Mouse (Mus musculus) testis, postnatal 14 days (tissue): ENCODE results near the gene Grid1.
A peak's percentile ranks its signal among the peaks of the same experiment; 100 is the strongest.

ENCODE experiments used
- DNase-seq: peaks from one replicate; pipeline ENCODE4 v3.0.0; 2021; ENCODE audit warnings: low spot score

The Grid1 gene

DNA sequence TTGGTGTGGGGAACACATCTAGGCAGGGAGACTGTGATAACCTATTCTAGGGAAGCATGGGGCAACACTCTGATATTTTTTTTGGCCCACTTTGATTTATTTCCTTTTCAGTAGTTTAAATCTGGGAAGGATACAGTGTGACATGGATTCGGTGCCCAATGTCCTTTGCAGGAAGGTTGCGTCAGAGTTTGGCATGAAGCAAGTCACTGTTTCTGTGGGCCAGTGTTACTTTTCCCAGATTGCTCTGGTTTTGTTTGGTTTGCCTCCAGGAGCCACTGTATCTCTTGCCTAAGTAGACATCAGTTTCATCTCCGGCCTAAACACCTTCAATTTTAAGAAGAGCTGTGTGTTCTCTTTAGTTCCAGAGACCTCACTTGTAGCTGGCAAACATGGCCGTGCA, 399.1 kb downstream of the Grid1 start:
- DNase-seq: no peak

- DNase-seq: no peak
Observed at GRCm38 (mm10) chr14:35222196-35222595, 402.3 kb downstream of the Grid1 start.

DNA sequence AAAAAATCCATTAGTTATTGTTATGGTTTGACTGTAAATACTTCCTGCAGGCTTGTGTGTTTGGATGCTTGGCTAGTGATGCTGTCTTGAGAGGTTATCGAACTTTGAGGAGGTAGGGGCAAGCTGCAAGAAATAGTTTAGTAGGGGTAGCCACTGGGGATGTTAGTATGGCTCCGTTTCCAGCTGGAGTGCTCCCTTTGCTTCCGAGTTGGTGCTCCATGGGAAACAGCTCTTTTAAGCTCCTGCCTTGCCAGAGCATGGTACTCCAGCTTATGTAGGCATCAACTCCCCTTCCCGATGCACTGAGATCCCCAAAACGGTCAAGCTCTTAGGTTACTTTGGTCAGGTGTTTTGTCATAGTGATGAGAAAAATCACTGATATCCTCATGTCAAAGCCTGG, 407.7 kb downstream of the Grid1 start:
- no peak for DNase-seq

GRCm38 (mm10) chr14:35231384-35231783, 411.5 kb downstream of the Grid1 start:
- DNase-seq: no peak

GRCm38 (mm10) chr14:35242882-35243281, 423.0 kb downstream of the Grid1 start:
- DNase-seq: no peak

- DNase-seq: no peak
Observed at GRCm38 (mm10) chr14:35244776-35245548, 425.1 kb downstream of the Grid1 start.

DNA sequence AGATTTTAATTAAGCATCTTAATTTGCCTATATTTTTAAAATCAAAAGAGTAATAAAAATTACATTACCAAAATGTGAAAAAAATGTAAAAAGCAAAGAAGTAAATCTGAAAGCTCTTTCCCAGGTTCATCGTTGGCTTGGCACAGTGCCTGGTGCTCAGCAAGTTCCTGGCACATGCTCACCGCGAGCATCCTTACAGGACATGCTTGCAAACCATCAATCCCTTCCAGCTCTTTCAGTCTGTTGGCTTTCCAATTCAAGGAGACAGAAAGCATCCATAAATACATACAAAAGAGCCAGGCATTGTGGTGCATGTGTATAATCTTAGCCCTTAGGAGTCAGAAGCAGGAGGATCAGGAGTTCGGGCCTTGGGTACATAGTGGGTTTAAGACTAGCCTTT, 430.5 kb downstream of the Grid1 start:
- DNase-seq: no peak

GRCm38 (mm10) chr14:35254477-35254876, 434.6 kb downstream of the Grid1 start:
- DNase-seq: no peak

GRCm38 (mm10) chr14:35270260-35270659, 450.4 kb downstream of the Grid1 start:
- DNase-seq: no peak

DNA sequence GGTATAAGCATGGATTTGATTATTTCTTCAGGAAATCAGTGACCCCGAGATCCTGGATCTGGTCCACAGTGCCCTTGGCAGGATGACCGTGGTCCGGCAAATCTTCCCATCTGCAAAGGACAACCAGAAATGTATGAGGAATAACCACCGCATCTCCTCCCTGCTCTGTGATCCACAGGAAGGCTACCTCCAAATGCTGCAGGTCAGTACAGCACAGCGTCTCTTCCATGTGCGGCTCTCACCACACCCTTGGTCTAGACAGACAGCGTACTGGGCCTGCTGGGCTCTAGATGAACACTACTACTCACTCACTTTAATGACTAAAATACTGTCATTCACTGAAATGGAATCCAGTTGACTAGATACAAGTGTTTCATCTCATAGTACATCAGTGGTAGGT, 489.3 kb downstream of the Grid1 start:
- no peak for DNase-seq

DNA sequence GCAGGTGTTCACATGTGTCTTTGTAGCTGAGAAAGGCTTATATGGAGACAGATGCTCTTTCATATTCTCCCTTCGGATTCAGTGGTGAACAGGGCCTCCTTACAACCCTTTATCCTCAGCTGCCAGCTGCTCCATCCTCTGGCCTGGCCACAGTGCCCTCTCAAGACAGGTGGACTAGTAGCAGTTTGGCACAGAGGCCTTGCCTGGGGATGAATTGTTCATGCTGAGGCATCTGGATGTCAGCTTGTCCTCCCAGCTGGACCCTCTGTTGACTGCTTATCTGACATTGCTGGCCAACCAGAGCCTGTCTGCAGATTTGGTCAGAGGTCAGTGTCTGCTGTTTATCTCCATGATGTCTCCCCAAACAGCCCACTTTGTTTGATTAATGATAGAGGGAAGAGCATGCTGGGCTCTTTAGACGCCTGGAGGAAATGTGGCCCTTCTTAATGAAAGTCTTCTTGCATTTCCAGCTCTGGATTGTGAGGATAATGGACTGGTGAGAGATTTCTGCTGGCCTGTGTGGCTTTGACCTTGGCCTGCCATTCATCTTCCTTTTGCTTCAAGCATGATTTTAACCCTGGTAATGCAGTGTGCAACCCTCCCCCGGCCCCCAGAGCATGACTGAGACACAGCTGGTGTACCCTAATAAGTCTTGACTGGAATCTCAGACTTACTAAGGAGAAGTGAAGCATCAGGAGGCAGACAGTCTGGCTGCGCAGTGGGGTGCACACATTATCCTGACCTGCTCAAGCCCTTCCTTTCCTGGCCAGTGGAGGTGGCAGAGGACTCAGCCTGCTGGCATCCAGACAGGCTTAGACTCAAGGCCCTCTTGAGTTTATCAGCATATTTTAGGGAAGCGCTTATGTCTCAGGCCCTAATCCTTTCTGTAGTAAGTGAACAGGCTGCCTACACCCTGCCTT, 493.7 kb downstream of the Grid1 start:
- no peak for DNase-seq

GRCm38 (mm10) chr14:35326306-35326705, 506.4 kb downstream of the Grid1 start:
- no peak for DNase-seq

DNA sequence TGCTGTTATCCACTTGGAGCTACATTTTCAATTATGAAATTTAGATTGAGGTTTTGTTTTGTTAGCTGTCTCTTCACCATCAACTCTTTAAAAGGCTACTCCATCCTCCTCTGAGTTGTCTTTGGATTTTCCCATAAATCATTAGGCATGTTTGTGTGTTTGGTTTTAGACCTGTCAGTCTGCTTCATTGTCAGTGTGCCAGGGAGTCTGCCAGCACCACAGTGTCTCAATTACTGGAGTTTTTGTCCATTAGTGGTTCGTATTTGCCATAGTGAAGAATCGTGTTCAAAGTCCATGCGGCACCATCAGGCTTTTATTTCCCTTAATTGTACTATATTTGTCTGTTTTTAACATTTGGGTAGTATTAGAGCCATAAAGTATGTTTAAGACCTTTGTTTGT, 516.7 kb downstream of the Grid1 start:
- no peak for DNase-seq

- DNase-seq: no peak
Observed at GRCm38 (mm10) chr14:35356011-35356410, 536.1 kb downstream of the Grid1 start.

DNA sequence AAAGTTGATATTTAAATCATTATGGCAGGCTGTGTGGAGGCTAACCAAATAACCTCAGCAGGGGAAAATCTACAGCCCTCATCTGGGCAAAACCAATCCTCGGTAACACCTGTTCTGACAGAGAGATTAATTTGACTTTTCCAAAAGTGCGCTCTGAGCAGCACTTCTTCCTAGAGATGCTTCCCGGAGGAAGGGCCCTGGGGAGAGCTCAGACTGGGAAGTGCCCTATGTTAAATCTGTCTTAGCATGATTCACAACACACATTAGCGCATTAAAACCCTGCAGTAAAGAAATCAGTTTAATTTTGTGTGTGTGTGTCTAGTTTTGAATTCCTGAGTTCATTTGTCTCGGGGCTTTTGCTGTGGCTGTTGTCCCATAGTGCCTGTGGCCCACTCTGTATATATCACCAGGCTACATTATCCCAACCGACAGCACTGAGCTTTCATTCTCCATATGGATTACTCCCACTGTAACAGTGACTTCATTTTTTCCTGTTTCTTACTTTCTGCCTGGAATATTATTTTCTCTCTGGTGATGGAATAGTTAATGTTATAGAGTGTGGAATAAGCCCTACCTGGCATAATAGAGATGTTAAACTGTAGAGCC, 536.7 kb downstream of the Grid1 start:
- no peak for DNase-seq

DNA sequence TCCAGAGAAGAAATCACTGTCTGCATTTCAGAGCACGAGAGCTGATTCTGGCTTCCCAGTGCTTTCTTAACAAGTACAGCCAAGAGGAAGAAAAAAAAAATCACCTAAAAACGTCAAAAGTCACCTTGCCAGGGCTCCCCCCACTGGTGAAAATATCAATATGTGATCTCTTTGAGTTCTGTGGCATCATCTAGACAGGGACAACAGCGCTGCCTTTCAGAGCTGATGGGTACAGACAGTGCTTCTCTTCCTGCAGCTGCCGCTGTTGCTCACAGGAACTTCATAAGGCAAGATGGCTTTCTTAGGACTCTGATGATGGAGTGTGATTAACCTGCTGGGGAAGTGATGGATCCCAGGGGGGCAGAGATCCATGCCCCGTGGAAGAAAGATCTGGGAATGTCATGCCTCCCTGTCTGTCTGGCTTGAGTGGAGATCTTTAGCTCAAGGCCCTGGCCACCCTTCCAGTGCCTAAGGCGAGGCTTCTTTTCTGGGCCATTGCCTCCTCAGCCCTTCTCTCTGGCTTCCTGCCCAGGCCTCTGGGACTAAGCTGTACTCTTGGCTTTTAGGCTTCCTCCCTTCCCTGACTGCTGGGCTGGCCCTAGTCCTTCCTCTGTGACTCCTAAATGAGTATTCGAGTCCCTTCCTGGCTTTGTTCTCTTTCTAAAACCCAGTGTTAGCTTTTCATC, 538.4 kb downstream of the Grid1 start:
- DNase-seq: peak; percentile 33

DNA sequence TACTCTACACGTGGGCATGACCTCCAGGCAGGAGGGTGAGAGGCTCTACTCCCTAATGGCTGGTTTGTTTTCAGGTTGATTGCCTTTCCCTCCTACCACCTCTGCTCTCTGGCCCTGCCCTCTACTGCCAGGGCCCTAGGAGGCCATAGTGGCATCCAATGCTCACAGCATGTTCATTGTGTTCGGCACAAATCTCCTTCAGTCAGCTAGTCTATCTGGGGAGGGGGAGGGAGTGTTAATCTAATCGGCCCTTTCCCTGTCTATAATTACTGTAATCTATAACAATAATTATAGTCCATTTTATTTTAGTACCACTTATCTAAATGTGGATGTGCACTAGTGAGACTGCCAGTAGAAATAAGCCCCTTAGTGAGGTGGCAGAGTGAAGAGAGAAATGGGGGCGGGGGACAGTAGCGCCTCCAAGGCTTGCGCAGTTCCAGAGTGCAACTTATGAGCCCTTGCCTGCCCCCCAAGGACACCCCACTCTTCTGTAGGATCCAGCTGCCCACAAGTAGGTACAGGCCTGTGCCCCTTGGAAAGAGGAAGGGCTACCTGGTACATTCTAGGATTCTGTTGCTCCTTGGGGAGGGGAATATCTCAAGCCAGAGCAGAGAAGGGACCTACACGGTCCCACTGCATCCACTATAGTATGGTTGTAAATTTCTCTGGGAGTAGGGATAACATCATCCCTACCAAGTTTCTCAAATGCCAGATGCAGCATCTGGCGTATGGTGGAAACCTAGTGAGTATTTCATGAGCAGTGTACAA, 545.5 kb downstream of the Grid1 start:
- no peak for DNase-seq

- DNase-seq: no peak
Observed at GRCm38 (mm10) chr14:35374374-35374773, 554.5 kb downstream of the Grid1 start.

DNA sequence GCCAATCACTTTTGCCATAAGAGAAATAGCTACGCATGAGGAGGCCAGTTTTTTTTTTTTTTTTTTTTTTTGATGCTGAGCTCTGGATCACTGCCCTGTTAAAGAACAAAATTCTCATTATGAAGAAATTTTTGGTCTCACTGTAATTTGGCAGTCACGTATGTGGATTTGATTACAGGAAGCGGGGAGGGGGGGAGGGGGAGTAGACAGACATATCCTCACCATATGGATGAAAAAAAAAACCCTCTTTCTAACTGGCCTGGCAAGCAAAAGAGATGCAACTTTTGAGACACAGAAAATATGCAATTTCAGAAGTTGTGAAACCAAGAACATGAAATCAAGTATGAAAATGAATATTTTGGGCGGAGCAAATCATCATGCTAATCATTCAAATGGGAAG, 573.7 kb downstream of the Grid1 start:
- no peak for DNase-seq

- DNase-seq: no peak
Observed at GRCm38 (mm10) chr14:35404249-35404908, 584.5 kb downstream of the Grid1 start.

DNA sequence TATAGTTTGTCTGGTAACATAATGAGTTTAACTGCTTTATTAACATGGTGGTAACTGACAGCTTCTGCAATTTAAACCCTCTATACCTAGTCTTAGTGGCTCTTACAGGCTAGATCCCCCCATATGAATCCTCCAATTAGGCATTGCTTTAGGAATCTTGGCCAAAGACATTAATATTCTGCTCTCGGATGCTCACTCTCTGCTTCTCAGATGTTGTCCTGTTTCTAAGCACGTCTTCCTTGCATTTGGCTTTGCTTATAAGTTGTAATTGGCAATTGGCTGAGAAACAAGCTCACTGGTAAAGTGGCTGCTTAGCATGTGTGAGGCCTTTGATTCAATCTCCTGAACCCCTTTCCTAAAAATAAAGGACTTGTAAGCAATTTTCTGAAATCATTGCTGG, 610.4 kb downstream of the Grid1 start:
- no peak for DNase-seq
